Mouse (Mus musculus) left cerebral cortex, postnatal 36 days (tissue): ENCODE measurements around the gene Rer1. TPM values are rescaled to one million over a fixed set of nuclear protein-coding genes. Genes with fewer than 3 reads are reported as not detected.
A peak's percentile ranks its signal among the peaks of the same experiment; 100 is the strongest.
"Not testable (repeated sequence)": the region's sequence is repeated elsewhere in the genome, so short reads cannot be mapped to it uniquely, and the experiment has no call there.

ENCODE experiments used
- DNase-seq, 2 experiments: peaks; one replicate each; pipeline ENCODE4 v3.0.0; 2021 to 2022; ENCODE audit warnings: low spot score in 2 of 2, mixed read lengths in 1 of 2
- intact Hi-C: fragments of 180-260 bp; cut with DNase I; formaldehyde crosslinking; loops from one replicate; pipeline ENCODE4 v1.15.1; 2025
- total RNA-seq, 2 experiments: library from RNA; stranded (reverse); gene quantifications; 2 replicates each; pipeline ENCODE4 v1.2.3; 2021

Gene Rer1
- total RNA-seq, 2 experiments from 2014 or later: 65.6 to 67.3 TPM

- intact Hi-C loops: no loop called here
These were observed 2.6 kb downstream of the Rer1 start for GRCm38 (mm10) chr4:155083553-155083952.

GRCm38 (mm10) chr4:155079666-155080065 lies 6.5 kb downstream of the Rer1 start:
- no peak for DNase-seq
- intact Hi-C loops: no loop called here

More at GRCm38 (mm10) chr4:155083553-155083952, 2.6 kb downstream of the Rer1 start:
- no peak for DNase-seq

DNA sequence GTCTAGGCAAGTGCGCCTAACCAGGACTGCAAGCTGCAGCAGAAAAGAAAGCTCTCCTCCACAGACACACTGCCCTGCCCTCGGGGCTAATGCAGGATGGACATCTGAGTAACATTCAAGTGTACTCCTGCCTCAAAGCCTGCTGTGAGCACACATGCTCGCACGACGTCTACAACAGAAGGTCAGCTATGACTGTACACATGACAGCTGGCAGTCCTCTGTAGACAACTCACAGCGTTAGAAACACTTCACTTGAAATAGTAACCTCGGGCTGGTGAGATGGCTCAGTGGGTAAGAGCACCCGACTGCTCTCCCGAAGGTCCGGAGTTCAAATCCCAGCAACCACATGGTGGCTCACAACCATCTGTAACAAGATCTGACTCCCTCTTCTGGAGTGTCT lies 7.4 kb downstream of the Rer1 start:
- intact Hi-C loops, DNase-seq: not testable (repeated sequence)

DNA sequence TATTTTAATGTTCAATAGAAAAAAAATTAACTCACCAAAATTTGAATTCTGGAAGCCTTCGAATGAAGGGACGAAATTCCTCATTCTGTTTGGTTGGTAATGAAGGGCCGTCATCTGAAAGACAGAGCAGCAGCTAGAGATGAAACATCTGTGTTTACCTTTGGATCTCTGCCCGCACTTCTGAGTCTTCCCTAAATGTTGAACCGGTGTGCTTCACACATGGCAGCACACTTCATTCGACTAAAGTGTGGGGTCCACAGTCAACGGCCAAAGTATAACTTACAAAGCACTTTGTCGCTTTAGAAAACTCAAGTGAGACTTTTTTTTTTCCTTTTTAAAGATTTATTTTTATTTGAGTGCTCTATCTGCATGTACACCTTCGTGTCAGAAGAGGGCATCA lies 9.5 kb downstream of the Rer1 start:
- no peak for DNase-seq
- intact Hi-C loops: no loop called here

DNA sequence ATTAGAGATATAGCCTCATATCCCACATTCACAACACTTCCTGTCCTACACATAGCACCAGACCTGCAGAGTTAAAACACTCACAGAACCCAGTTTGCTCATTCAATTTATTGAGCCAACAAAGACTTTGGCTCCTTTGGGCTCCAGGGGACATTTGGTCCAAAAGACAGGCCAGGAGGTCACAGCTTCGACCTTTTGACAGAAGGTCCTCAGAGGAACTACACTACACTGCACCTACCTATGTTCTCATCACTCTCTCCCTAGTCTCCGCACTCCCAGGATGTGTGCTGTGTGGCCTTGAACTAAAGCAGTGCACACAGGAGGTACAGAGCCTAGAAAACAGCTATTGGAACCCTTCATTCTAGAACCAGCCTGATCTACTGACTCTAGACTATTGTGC lies 10.4 kb downstream of the Rer1 start:
- intact Hi-C loops: no loop called here
- DNase-seq: no peak

GRCm38 (mm10) chr4:155075137-155075536 lies 11.0 kb downstream of the Rer1 start:
- DNase-seq: no peak
- intact Hi-C loops: no loop called here

GRCm38 (mm10) chr4:155074418-155074817 lies 11.8 kb downstream of the Rer1 start:
- intact Hi-C loops: no loop called here
- DNase-seq: no peak

DNA sequence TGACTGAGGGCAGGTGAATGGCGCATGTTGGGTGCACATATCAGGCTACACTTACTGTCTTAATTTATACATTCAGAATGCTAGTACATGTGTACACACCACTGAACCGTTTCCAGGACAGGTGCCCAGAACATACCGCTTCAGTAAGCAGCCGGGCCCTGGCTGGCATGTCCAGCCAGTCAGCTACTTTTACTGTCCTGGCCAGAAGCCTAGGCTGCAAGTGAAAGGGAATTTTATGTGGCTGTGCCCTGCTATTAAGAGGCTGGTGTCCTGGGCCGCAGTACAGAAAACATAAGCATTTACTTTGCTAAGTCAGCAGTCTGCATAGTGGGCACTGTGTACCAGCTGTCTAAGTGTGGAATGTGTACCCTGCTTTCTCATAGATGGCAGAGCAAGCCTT lies 15.3 kb downstream of the Rer1 start:
- intact Hi-C loops: no loop called here
- no peak for DNase-seq

- intact Hi-C loops: no loop called here
These were observed 16.0 kb downstream of the Rer1 start for GRCm38 (mm10) chr4:155070199-155070598.

DNA sequence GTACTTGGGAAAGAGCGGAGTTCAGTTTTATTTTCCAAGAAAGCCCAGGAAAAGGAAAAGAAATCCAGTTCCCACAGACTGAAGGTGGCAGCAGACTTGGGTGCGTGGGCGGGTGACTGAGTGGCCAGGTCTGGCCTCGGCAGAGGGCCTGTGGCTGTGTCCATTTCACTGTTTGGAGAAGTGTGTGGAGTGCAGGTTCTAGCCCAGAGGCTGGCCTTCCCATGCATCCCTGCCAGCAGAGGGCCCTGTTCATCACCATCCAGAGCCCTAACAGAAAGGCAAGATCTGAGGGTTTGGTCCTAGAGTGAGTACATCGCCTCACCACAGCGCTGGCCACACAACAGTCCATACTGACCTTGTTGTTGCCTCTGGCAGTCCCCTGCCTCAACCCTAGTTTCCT lies 17.0 kb downstream of the Rer1 start:
- intact Hi-C loops: no loop called here
- peak in 1 of 2 experiments; percentile 31 for DNase-seq

More at GRCm38 (mm10) chr4:155070199-155070598, 16.0 kb downstream of the Rer1 start:
- DNase-seq: no peak

DNA sequence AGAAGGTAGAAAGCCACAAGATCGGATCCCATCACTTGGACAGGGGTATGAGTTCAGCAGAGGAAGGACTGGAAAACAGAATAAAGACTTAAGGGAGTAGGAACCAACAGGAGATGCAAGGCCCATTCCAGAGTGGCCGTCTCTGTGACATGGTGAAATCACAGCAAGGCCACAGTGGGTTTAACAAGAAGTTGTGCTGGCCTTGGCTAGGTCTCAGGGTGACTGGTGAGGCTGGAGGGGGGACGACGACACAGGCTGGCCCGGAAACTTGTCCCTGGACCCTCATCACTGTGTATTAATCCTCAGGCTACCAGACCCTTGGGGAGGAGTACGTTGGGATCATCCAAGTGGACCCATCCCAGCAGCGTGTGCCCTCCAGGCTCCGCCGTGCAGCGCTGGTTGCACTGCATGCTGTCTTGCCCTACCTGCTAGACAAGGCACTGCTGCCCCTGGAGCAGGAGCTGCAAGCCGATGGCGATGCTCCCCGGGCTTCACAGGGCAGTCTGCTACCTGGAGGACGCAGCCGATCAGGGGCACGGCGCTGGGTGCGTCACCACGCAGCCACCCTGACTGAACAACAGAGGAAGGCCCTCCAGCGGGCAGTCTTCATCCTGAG lies 17.7 kb downstream of the Rer1 start:
- intact Hi-C loops: no loop called here
- DNase-seq: no peak

DNA sequence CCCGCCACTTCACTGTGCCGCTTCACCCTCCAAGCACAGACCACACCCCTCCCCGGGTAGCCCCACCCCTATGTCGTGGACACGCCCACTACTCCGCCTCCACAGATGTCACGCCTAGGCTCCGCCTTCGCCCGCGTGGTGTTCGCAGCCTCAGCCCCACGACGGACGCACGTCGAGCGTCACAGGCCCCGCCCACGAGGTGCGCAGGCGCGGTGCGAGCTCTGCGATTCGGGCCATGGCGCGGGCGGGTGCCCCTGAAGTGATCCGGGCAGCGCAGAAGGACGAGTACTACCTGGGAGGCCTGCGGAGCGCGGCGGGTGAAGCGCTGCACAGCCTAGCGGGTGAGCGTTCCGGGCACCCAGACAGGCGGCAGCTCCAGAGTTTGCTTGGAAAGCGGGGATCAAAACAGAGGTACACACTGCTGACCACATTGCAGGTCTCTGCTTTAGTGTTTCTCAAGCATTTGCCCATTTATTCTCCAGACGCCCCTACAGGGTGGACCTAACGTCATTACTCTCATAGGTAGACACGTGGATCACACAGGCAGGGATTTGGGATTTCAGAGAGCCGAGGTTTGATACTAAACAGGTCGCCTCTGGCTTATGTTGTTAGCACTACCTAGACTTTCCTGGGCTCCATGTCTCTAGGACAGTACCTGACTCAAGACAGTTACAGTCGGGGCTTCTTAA lies 19.2 kb downstream of the Rer1 start, which contains the start of gene Pex10:
Gene Pex10 (plus strand): TSS at position 183 of the 689 bp plus-strand sequence.
- DNase-seq: peak; percentile 95 to 97
- intact Hi-C loops: loop anchor here (1.0 kb wide), 2 partner anchors 86 to 187 kb away; no protein-coding TSS in a partner anchor

GRCm38 (mm10) chr4:155065970-155066833 lies 20.0 kb downstream of the Rer1 start:
- intact Hi-C loops: loop anchor here (1.0 kb wide), 2 partner anchors 85 to 186 kb away; no protein-coding TSS in a partner anchor
- peak; percentile 86 to 88 for DNase-seq

- intact Hi-C loops: no loop called here
- DNase-seq: no peak
These were observed 21.7 kb downstream of the Rer1 start for GRCm38 (mm10) chr4:155064474-155064873.

DNA sequence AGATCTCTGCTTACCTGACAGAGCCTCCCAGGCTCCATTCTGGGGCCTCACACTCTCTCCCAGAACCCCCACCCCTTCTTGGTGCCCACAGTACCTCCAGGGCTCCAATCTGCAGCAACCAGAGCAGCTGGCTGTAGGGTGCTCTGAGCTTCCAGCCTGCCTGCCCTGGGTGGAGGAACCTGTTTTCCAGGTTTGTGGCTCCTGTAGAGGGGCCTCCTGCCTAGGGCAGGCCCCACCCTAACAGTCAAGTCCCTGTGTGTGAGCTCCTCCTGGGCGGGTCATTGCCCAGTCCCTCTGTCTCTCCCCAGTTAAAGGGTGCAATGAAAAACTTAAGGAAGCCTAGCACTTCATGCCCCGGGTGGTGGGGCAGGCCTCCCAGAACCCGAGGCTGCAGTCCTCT lies 22.3 kb downstream of the Rer1 start:
- intact Hi-C loops: no loop called here
- DNase-seq: no peak

DNA sequence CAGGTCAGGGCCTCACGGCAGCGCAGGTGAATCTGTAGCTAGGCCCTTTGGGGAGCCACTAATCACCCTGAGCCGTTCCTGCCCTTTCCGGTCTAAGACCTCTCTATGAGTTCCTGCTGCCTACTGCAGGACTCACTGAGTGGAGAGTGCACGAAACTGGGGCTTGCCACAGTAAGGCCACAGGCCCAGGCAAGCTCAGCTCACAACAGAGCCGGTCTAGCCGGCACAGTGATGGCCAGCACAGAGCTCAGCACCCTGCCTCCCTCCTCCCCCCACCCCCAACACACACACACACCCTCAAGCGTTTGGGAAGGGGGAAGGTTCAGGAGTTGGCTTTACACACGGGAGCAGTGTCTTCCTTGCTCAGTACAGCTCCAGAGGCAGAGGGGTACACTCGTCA lies 27.9 kb downstream of the Rer1 start:
- intact Hi-C loops: no loop called here
- no peak for DNase-seq

DNA sequence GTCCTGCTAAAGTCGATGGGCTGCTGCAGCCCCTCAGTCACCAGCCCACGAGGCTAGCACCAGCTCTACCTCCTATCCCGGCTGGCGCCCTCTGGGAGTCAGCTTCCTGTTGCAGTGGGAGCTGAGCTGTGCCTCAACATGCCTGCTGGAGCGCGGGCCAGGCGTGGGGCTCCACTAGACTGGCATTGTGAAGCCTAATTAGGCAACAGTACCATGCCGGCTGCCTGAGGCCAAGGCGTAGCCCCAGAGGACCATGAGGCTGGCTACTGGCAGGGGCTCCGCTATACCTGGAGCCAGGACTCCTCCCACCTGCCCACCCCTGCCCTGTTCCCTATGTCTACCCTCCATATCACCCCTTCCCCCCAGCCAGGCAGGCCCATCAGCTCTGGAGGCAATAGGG lies 29.5 kb downstream of the Rer1 start, which contains the start of gene Plch2:
Gene Plch2 (minus strand): TSS at position 61 of the 400 bp plus-strand sequence.
- intact Hi-C loops: no loop called here

GRCm38 (mm10) chr4:155050116-155050515 lies 36.1 kb downstream of the Rer1 start:
- intact Hi-C loops: loop anchor here (5.0 kb wide), 1 partner anchor 38 kb away; no protein-coding TSS in a partner anchor
- no peak for DNase-seq

More for the DNA sequence above, 29.5 kb downstream of the Rer1 start, which contains the start of gene Plch2:
- no peak for DNase-seq

DNA sequence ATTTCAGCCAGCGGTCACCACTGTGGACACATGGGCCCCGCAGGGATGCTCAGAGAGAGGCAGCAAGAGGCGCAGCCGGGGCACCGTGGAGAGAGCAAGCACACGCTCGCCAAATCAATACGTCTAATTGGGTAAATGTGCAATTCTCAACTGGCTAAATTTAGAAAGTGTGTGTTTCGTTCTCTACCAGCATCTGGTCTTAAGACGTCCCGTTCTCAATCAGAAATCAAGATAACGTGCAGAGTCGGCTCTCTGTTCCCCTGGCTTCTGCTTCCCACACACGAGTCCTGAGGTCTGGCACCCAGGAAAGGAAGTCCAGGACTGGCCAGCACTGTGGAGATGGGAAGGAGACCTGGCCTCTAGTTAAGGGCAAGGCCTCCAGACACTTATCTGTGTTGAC lies 39.5 kb downstream of the Rer1 start:
- intact Hi-C loops: no loop called here
- no peak for DNase-seq

DNA sequence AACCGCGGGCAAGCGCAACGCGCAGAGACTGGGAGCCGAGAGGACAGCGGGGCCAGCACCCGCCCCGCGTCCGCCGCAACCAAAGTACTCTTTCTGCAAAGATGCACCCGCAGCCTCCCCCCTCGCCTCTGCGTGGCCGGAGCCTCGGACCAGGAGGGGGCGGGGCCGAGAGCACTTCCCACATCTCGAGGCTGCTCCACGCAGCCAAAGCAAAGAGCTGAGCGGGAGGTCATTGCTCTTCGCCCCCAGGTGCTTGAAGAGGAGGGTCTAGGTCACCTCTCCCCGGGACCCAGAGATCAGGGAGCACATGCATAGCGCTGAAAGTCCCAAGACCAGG lies 42.9 kb downstream of the Rer1 start:
- no peak for DNase-seq
- intact Hi-C loops: no loop called here
